Mouse (Mus musculus) testis, adult 2 months (tissue): ENCODE measurements around the gene Foxq1.

Experiments
- CTCF ChIP-seq: fragments of 200-500 bp; IDR thresholded peaks from 2 replicates; pipeline ENCODE4 v1.5.1; 2012; ENCODE audit warnings: low read depth, mild to moderate bottlenecking, inconsistent platforms, low read length, moderate library complexity; ENCODE audit not compliant: control insufficient read depth, insufficient read depth, insufficient replicate concordance
- POLR2A ChIP-seq: fragments of 200-500 bp; IDR thresholded peaks from 2 replicates; pipeline ENCODE4 v1.6.1; 2012; ENCODE audit warnings: low read depth, mild to moderate bottlenecking, inconsistent platforms, low read length, moderate library complexity; ENCODE audit not compliant: control insufficient read depth

DNA sequence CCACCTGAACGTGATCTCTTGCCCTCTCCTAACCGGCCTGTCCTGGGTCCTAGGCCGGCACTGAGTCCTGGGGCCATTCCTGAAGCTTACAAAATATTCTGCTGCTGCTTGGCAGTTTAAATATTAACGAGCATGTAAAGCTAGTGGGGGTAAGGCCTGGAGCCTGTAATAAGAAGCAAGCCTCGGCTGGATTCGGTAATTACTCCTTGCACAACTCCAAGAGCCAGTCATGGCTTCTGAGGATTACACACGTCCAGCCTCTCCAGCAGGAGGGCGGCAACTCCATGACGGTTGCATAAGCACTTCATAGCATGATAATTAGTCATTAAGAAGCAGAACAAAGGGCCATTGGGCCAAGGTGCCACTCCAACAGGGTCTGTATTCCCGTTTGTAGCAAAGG lies 22.5 kb downstream of the Foxq1 start:
- TF ChIP-seq CTCF (no peak), POLR2A (no peak)
